Mouse (Mus musculus): ENCODE measurements around the gene Capn7.

Capn7 gene

DNA sequence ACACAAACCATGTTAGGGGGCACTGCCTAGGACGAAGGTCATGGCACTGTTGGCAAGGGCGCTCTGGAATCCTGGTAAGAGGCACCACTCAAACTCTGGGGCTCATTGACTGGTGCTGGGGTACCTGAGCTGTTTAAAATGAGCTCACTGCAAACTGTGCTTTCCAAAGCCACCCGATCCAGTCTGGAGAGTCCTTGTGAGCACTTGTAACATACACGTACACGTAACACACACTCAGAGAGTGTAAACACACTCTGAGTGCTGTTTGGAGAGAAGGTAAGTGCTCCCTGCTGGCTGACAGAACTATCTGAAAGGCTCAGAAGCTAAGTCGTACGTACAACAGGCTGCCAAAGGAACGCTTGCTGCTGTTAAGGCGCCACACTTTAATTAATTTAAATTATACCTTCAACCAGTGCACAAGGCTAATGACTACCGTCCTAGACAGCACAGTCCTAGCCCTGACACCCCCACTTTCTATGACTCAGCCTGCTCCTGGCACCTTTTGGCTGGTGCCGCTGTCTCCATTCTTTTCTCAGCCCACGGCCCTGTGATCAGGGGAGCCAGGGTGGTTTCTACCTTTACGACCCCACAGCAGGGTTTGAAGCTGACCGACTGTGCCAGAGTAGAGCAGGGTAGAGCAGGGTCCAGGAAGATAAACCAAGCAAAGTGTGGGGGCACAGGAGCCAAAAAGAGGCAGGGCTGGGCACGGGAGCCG lies 80.6 kb downstream of the Capn7 start:
- peak; percentile 83 for DNase-seq

DNA sequence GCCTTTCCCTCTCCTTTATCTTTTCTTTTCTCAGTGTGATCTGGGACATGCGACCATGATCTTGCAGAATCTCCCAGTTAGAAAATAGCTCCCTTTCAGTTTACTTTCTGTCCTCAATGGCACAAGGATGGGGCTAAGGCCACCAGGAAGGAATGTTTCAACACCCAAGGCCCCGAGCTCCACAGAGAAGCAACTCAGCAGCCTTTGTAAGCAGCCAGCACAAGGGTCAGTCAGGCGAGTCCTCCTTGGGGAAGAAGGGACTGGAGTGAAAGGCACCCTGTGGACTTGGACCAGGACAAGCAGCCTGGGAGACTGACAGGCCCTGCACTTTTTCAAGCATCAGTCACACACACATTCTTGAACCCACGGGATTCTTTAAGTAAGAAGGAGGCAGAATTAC lies 82.8 kb downstream of the Capn7 start:
- no peak for DNase-seq

DNA sequence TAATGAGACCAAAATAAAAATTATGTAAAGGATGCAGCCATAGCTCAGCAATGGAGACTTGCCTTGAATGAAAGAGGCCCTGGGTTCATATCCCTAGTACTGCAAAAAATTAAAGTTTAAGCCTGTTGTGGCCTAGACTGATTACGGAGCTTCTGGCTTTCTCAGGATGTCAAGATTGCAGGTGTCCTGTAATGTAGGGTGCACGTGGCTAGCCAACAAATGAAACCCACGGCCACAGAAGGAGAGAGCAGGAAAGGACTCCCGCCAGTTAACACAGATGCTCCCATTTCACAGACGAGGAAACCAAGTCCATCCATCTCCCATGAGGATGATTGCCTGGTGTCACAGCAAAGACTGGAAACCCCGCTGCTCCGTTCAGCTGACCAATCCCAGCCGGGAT lies 83.7 kb downstream of the Capn7 start:
- DNase-seq = no peak

DNA sequence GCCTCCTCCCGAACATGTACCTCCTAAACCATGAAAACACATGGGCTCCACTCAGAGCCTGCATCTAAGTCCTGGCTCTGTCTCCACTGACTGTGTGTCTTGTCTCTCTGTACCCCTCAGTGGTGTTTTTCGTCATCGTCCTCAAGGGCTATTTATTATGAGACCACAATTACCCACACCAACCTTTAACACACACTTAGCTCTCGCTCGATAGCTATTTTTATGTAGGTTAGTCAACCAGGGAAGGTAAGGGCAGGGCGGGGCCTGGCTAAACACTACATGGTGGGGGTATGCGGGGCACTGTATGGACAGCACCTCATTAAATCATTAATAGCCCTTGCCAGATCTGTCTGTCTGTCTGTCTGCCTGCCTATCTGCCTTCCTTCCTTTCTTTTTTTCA lies 84.1 kb downstream of the Capn7 start:
- no peak for DNase-seq

DNA sequence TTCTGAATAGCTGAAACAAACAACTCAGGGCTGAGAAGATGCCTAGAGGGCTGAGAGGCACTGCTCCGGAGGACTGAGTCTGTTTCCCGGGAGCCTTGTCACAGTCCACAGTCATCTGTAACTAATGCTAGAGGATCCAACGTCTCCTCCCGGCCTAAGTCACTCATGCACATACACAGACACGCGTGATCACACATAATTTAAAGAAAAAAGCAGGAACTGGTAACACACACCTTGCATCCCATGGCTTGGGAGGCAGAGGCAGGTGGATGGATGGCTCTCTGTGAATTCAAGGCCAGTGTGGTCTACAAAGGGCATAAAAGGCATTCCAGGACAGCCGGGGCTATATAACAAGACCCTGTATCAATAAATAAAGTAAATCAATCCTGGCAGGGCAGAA lies 84.5 kb downstream of the Capn7 start:
- DNase-seq = no peak
